Mouse (Mus musculus) limb, embryonic 10.5 days (tissue): ENCODE measurements around the gene Ndel1. TPM values are rescaled to one million over a fixed set of nuclear protein-coding genes. Genes with fewer than 3 reads are reported as not detected.

Source experiments
- DNase-seq: peaks from one replicate; pipeline ENCODE4 v3.0.0-alpha.2; 2017; ENCODE audit warnings: low spot score
- H3K27ac ChIP-seq: fragments of 300-500 bp; sonication (generic); 2 replicates; pipeline ENCODE4 v1.5.1; 2016; ENCODE audit warnings: mild to moderate bottlenecking
- H3K27me3 ChIP-seq: fragments of 300-500 bp; sonication (generic); 2 replicates; pipeline ENCODE4 v1.6.1; 2016; ENCODE audit warnings: low read depth, mild to moderate bottlenecking; ENCODE audit not compliant: poor library complexity, severe bottlenecking
- H3K36me3 ChIP-seq: fragments of 300-500 bp; sonication (generic); 2 replicates; pipeline ENCODE4 v1.6.1; 2016; ENCODE audit warnings: mild to moderate bottlenecking, moderate library complexity
- H3K4me1 ChIP-seq: fragments of 300-500 bp; sonication (generic); 2 replicates; pipeline ENCODE4 v1.6.1; 2016
- H3K4me3 ChIP-seq: fragments of 300-500 bp; sonication (generic); 2 replicates; pipeline ENCODE4 v1.5.1; 2016; ENCODE audit warnings: mild to moderate bottlenecking, moderate library complexity
- H3K9me3 ChIP-seq: fragments of 300-500 bp; sonication (generic); replicated peaks from 2 replicates; pipeline ENCODE4 v1.6.1; 2016; ENCODE audit warnings: mild to moderate bottlenecking
- WGBS: fragments of 180-500 bp; shearing (Covaris S2); methylation state at CpG from one replicate; pipeline ENCODE4 v1.1.7; 2016; 5-methylcytosine and 5-hydroxymethylcytosine counted together
- polyA plus RNA-seq: library from polyadenylated mRNA; unstranded; fragments of >200 nt; fragmentation: Nextera tagmentation; extraction: Ambion mirVana; gene quantifications from 2 replicates; pipeline ENCODE4 v1.2.1, GENCODE M21; 2016

Ndel1 gene
- polyA plus RNA-seq, 1 experiment from 2014 or later: 61.8 TPM

- Histone ChIP-seq H3K4me3 (no peak overlapping the region), H3K4me1 (peaks cover 12% of the 10 kb centered on the region), H3K36me3 (no peaks in the 10 kb centered on the region), H3K27me3 (0 out of 2 replicates have a peak, but pooled peaks cover 6% of the 10 kb centered on the region), H3K27ac (no peak overlapping the region), H3K9me3 (no peaks in the 10 kb centered on the region)
- 73% methylated on average over 2 of the region's 2 CpGs for WGBS
- no peak for DNase-seq
Measured at GRCm38 (mm10) chr11:68888653-68889052, 17.0 kb upstream of the Ndel1 start.

DNA sequence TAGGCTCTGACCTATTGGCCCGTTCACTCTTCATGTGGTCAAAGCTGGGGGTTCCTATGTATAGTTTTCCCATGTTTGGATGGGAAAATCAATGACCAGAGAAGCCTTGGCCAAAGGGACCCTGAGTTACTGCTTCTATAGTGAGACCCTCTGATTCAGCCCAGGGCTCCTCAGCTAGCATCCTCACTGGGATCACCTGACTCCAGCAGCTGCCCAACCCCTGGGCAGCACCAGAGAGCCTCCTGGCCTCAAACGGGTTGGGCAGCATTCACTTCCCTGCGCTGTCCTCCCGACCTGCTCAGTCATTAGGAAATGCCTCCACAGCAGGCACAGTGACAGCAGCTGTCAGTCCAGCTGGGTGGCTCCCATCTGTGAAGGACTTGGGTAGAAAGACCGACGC is 16.6 kb upstream of the Ndel1 start, which contains the start of gene Rnf222:
Gene Rnf222, plus strand, starts transcription at position 301 of the 400 bp plus-strand sequence.
- no peak within 1 kb of the TSS for H3K4me3 ChIP-seq
- peaks cover 12% of the 10 kb centered on the region for H3K4me1 ChIP-seq
- H3K9me3 ChIP-seq: no peaks in the 10 kb centered on the region
- H3K27me3 ChIP-seq: 0 out of 2 replicates have a peak, but pooled peaks cover 6% of the 10 kb centered on the region
- no peak within 1 kb of the TSS for H3K27ac ChIP-seq
- H3K36me3 ChIP-seq: no peaks in the 10 kb centered on the region
- no peak for DNase-seq
- WGBS: 37% methylated on average over 6 of the region's 6 CpGs

GRCm38 (mm10) chr11:68886091-68886490 is 14.4 kb upstream of the Ndel1 start:
- Histone ChIP-seq H3K4me1 (peaks cover 7% of the 10 kb centered on the region), H3K9me3 (no peaks in the 10 kb centered on the region), H3K36me3 (no peaks in the 10 kb centered on the region), H3K27ac (no peak overlapping the region), H3K4me3 (no peak overlapping the region), H3K27me3 (peaks cover 4% of the 10 kb centered on the region; the same call in 1 of the 2 replicates)
- DNase-seq: no peak
- WGBS: 77% methylated on average over 5 of the region's 5 CpGs

DNA sequence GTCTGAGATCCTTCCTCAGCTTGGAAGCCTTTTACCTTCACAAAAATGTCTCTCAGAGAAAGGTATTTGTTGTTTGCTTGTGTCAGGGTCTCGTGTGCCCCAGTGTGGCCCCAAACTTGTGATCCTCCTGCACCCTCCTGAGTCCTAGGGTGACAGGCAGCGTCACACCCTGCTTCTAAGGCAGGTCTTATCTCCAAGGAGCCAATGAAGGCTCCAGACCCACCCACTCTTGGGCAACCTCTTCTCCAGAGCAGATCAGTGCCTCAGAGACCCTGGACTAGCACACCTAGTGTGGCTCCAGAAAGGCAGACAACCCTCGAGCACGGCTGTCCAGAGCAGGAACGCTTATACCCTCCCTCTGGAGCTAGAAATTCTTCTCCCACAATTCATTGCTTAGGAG is 12.7 kb upstream of the Ndel1 start:
- Histone ChIP-seq H3K9me3 (no peaks in the 10 kb centered on the region), H3K4me3 (no peak overlapping the region), H3K36me3 (no peaks in the 10 kb centered on the region), H3K4me1 (peaks cover 7% of the 10 kb centered on the region), H3K27ac (no peak overlapping the region), H3K27me3 (peaks cover 4% of the 10 kb centered on the region; the same call in 1 of the 2 replicates)
- 77% methylated on average over 5 of the region's 5 CpGs for WGBS
- no peak for DNase-seq

DNA sequence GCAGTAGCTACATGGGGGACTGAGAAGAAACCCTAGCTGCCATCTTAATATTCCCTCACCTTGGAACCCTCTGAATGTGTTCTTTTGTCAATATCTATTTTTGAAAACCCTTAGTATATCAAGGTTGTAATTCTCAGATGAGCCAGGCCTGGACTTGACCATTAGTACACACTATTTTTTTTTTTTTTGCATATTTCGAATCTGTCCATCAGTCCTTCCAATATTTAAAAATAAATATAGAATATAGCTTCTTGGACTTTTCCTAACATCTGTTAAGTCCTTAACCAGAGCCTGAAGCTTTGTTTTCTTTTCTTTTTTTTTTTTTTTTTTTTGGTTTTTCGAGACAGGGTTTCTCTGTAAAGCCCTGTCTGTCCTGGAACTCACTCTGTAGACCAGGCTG is 12.2 kb upstream of the Ndel1 start:
- H3K9me3 ChIP-seq: no peaks in the 10 kb centered on the region
- no peak for DNase-seq
- peaks cover 4% of the 10 kb centered on the region; the same call in 1 of the 2 replicates for H3K27me3 ChIP-seq
- H3K36me3 ChIP-seq: no peaks in the 10 kb centered on the region
- peaks cover 7% of the 10 kb centered on the region for H3K4me1 ChIP-seq
- H3K4me3 ChIP-seq: no peak overlapping the region
- 80% methylated on average over 2 of the region's 2 CpGs for WGBS
- no peak overlapping the region for H3K27ac ChIP-seq

DNA sequence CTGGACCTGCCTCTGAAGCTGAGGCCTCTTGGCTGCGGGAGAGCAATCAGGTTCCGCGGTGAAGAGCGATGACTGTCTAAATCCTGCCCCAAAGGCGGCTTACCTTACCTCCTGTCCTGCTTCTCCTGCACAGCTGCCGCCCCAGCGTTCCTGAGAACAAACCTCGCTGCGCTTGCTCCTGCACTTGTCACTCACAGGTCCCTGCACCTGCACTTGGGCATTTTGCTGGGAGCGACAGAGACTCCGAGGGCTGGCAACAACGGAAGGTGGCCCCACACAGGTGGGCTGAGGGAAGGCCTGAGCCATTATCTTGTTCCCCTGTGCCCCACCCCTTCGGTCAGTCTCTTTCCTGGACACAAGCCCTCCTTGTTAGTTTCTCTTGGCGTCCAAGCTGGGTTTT is 10.4 kb upstream of the Ndel1 start:
- peaks cover 4% of the 10 kb centered on the region; the same call in 1 of the 2 replicates for H3K27me3 ChIP-seq
- no peak for DNase-seq
- 28% methylated on average over 14 of the region's 14 CpGs for WGBS

GRCm38 (mm10) chr11:68878811-68879210 is 7.2 kb upstream of the Ndel1 start:
- DNase-seq: no peak
- no peak overlapping the region for H3K4me3 ChIP-seq
- peaks cover 3% of the 10 kb centered on the region; the same call in 1 of the 2 replicates for H3K4me1 ChIP-seq
- peaks cover 4% of the 10 kb centered on the region; the same call in 1 of the 2 replicates for H3K27me3 ChIP-seq
- no peaks in the 10 kb centered on the region for H3K9me3 ChIP-seq
- H3K36me3 ChIP-seq: no peaks in the 10 kb centered on the region
- WGBS: 88% methylated on average over 5 of the region's 5 CpGs
- no peak overlapping the region for H3K27ac ChIP-seq

More for the DNA sequence above, 10.4 kb upstream of the Ndel1 start:
- no peaks in the 10 kb centered on the region for H3K36me3 ChIP-seq
- no peaks in the 10 kb centered on the region for H3K9me3 ChIP-seq
- peaks cover 3% of the 10 kb centered on the region; the same call in 1 of the 2 replicates for H3K4me1 ChIP-seq
- H3K4me3 ChIP-seq: no peak overlapping the region
- H3K27ac ChIP-seq: no peak overlapping the region

DNA sequence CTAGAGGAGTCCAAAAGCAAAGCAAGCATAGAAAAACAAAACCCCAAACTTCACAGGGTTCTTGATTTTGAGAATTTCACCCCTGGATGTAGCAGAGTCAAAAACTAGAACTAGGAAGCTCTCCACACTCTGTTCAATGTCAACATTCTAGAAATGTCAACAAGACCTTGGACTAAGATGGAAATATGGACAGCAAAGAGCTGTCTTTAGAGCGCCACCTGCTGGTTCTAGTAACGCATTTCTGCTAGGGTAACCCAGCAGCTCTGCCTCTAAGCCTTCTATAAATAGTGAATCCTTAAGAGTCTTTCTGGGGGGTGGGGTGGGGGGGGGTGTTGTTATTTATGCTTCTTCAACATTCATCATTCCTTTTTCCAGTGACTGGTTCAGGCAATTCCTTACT is 3.2 kb upstream of the Ndel1 start:
- no peaks in the 10 kb centered on the region for H3K36me3 ChIP-seq
- H3K27ac ChIP-seq: no peak overlapping the region
- peak; percentile 72 for DNase-seq
- no peak overlapping the region for H3K4me3 ChIP-seq
- no peaks in the 10 kb centered on the region for H3K27me3 ChIP-seq
- WGBS: 0% methylated on average over 2 of the region's 2 CpGs
- H3K4me1 ChIP-seq: peaks cover 8% of the 10 kb centered on the region
- no peaks in the 10 kb centered on the region for H3K9me3 ChIP-seq

DNA sequence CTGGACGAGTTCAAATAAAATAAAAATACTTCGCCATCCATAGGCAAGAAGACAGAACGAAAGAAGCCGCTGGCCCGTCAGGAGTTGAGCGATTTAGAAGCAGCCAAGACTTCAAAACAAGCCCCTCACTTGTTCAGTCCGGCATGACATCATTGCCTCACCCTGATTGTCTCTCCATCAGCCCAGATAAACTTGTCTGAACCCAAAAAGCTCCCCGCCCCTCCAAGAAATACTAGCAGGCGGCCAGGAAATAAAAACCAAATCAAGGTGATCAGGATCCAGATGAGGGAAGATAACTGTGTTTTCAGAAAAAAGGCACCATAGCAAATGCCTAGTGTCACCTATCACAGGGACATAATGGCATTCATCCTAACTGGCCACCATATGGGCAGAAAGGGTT is 381 bp downstream of the Ndel1 start:
- DNase-seq: no peak
- Histone ChIP-seq H3K27me3 (no peaks in the 10 kb centered on the region), H3K4me1 (peaks cover 8% of the 10 kb centered on the region), H3K9me3 (no peaks in the 10 kb centered on the region), H3K27ac (no peak overlapping the region), H3K4me3 (no peak overlapping the region), H3K36me3 (no peaks in the 10 kb centered on the region)
- WGBS: 92% methylated on average over 9 of the region's 9 CpGs

GRCm38 (mm10) chr11:68864544-68865189 is 7.0 kb downstream of the Ndel1 start:
- H3K27me3 ChIP-seq: no peaks in the 10 kb centered on the region
- H3K27ac ChIP-seq: no peak overlapping the region
- 78% methylated on average over 9 of the region's 9 CpGs for WGBS
- no peaks in the 10 kb centered on the region for H3K36me3 ChIP-seq
- no peak for DNase-seq
- no peaks in the 10 kb centered on the region for H3K9me3 ChIP-seq
- no peak overlapping the region for H3K4me3 ChIP-seq
- H3K4me1 ChIP-seq: no peaks in the 10 kb centered on the region

DNA sequence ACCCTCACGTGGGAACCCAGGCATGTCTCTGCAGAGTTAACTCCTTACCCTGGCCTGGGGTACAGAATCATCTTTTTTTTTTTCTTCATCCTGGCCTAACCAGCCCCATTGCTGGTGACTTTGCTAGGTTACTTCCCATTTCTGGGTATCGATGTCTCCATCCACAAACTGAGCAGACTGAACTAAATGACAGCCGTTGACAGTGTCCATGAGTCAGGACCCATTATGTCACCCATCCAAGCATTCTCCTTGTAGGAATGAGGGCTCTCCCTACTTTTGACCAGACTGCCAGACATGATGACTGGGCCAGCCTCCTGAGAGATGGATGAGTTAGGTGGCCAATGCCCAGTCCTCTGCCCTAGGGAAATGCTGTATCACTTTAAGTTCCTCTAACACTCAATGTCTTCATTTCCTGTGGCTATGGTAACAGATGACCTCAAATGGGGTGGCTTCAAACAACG is 8.0 kb downstream of the Ndel1 start:
- Histone ChIP-seq H3K36me3 (no peaks in the 10 kb centered on the region), H3K27me3 (no peaks in the 10 kb centered on the region), H3K9me3 (no peaks in the 10 kb centered on the region), H3K27ac (no peak overlapping the region), H3K4me1 (no peaks in the 10 kb centered on the region), H3K4me3 (no peak overlapping the region)
- 70% methylated on average over 4 of the region's 4 CpGs for WGBS
- no peak for DNase-seq

- no peak for DNase-seq
- H3K36me3 ChIP-seq: no peaks in the 10 kb centered on the region
- WGBS: 77% methylated on average over 2 of the region's 2 CpGs
- no peaks in the 10 kb centered on the region for H3K9me3 ChIP-seq
- H3K27ac ChIP-seq: no peak overlapping the region
- H3K4me3 ChIP-seq: no peak overlapping the region
- no peaks in the 10 kb centered on the region for H3K27me3 ChIP-seq
- no peaks in the 10 kb centered on the region for H3K4me1 ChIP-seq
Measured at GRCm38 (mm10) chr11:68862260-68862659, 9.4 kb downstream of the Ndel1 start.

DNA sequence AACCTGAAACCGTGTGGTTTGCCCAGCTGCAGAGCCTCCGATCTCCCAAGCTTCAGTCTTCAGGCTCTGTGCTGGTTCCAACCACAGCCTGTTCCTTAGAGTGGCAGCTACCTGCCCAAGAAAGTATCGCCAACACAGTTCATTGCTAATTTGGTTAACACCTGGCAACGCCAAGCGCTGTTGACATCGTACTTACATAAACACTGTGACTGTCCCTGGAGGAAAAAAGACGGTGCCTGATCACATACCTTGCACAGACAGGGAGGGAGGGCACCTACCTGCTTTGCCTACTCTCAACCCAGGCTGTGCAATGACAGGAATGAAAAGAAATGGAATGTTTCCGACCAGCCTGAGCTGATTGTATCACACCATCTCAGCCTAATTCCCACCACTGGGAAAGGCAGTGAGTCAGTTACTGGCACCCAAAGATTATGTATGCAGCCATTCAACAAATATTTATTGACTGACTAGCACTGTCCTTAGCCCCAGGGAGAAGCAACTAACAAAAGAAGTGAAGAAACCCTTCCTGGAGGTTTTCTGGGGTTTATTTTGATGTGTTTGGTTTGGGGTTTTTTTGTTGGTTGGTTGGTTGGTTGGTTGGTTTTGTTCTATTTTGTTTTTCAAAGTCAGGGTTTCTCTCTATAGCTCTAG is 11.6 kb downstream of the Ndel1 start:
- Histone ChIP-seq H3K27me3 (no peaks in the 10 kb centered on the region), H3K4me1 (no peaks in the 10 kb centered on the region), H3K36me3 (no peaks in the 10 kb centered on the region), H3K9me3 (no peaks in the 10 kb centered on the region), H3K27ac (no peak overlapping the region), H3K4me3 (no peak overlapping the region)
- WGBS: 81% methylated on average over 8 of the region's 8 CpGs
- DNase-seq: no peak
